In genomic region chr11:120577211-120578023, GRCm38 (mm10) we compare ENCODE assay signal across 9 mouse cellular contexts. TPM values are rescaled to one million over a fixed set of nuclear protein-coding genes. Genes with fewer than 3 reads are reported as not detected.
DNase-seq lines count a peak whose midpoint lies in the region; ATAC-seq and TF ChIP-seq lines count a peak whose summit lies in the region.
"Had no signal": no experiment of that assay in that cellular context is flagged by ENCODE, and none has a peak within 500 bp of the region (broad histone marks: within the 10 kb centered on the region; RNA-seq: fewer than 3 reads in every experiment).

No protein-coding gene starts in this region.

- WGBS in hindbrain, embryonic 11.5 days: 85% methylated on average over 7 of the region's 7 CpGs
- 81% methylated on average over 7 of the region's 7 CpGs for WGBS in hindbrain, embryonic 16.5 days

- H3K4me3 ChIP-seq in hindbrain, embryonic 11.5 days (ENCODE audit: low read depth, low read length): no peak overlapping the region
- no peak overlapping the region for H3K4me3 ChIP-seq in hindbrain, embryonic 16.5 days (ENCODE audit: low read length)
- no peak overlapping the region for H3K4me3 ChIP-seq in E14TG2a.4 (replicated peaks; ENCODE audit: low read length)

- H3K36me3 ChIP-seq in hindbrain, embryonic 11.5 days (ENCODE audit: control insufficient read depth, insufficient read depth, low read length): peaks cover 19% of the 10 kb centered on the region
- peaks cover 26% of the 10 kb centered on the region for H3K36me3 ChIP-seq in hindbrain, embryonic 16.5 days (ENCODE audit: control insufficient read depth, insufficient read depth, low read length)
- peaks cover 48% of the 10 kb centered on the region for H3K36me3 ChIP-seq in E14TG2a.4 (ENCODE audit: insufficient read depth, low read length)

- H3K27ac ChIP-seq in hindbrain, embryonic 11.5 days (ENCODE audit: low read depth, low read length): no peak overlapping the region
- H3K27ac ChIP-seq in hindbrain, embryonic 16.5 days (ENCODE audit: low read depth, low read length): no peak overlapping the region

- H3K27me3 ChIP-seq in hindbrain, embryonic 11.5 days (ENCODE audit: control insufficient read depth, insufficient read depth, low read length): no peaks in the 10 kb centered on the region
- H3K27me3 ChIP-seq in hindbrain, embryonic 16.5 days (replicated peaks; ENCODE audit: control insufficient read depth, insufficient read depth, low read length): no peaks in the 10 kb centered on the region
- H3K27me3 ChIP-seq in E14TG2a.4 (ENCODE audit: insufficient read depth, low read length): no peaks in the 10 kb centered on the region

- H3K9me3 ChIP-seq in hindbrain, embryonic 11.5 days (ENCODE audit: control insufficient read depth, low read length): no peaks in the 10 kb centered on the region
- no peaks in the 10 kb centered on the region for H3K9me3 ChIP-seq in hindbrain, embryonic 16.5 days (ENCODE audit: control insufficient read depth, low read length)
- H3K9me3 ChIP-seq in E14TG2a.4 (ENCODE audit: low read length): no peaks in the 10 kb centered on the region

- peak overlapping the region; percentile 28; the same call in 1 of the 2 replicates for H3K9ac ChIP-seq in hindbrain, embryonic 11.5 days (ENCODE audit: low read depth, low read length)
- H3K9ac ChIP-seq in hindbrain, embryonic 16.5 days (ENCODE audit: low read depth, low read length): no peak overlapping the region

- no peak for ATAC-seq in hindbrain, embryonic 11.5 days (ENCODE audit: low FRiP score)
- ATAC-seq in hindbrain, embryonic 16.5 days: no peak

- DNase-seq in hindbrain, embryonic 11.5 days (ENCODE audit: low spot score): peak; percentile 38
- peak; percentile 63 for DNase-seq in cerebellum, adult 9-10 months
- DNase-seq in kidney, postnatal 10 days: peak; percentile 47
- DNase-seq in thymus, postnatal 14 days: peak; percentile 30
- DNase-seq in frontal cortex, postnatal 25 days (ENCODE audit: low spot score in 2 of 2): no peak
- DNase-seq in right cerebral cortex, adult 18-20 months: no peak

- H3K4me1 ChIP-seq in hindbrain, embryonic 11.5 days (replicated peaks; ENCODE audit: control insufficient read depth, insufficient read depth, low read length): peaks cover 12% of the 10 kb centered on the region
- peaks cover 29% of the 10 kb centered on the region for H3K4me1 ChIP-seq in hindbrain, embryonic 16.5 days (ENCODE audit: control insufficient read depth, insufficient read depth, low read depth, low read length)
- peaks cover 64% of the 10 kb centered on the region for H3K4me1 ChIP-seq in E14TG2a.4 (replicated peaks; ENCODE audit: low read depth, low read length)

- no peak overlapping the region for H3K4me2 ChIP-seq in hindbrain, embryonic 11.5 days (replicated peaks; ENCODE audit: low read depth, low read length)
- H3K4me2 ChIP-seq in hindbrain, embryonic 16.5 days (ENCODE audit: low read length): no peak overlapping the region

- TF ChIP-seq CTCF in E14TG2a.4 (conservative IDR thresholded peaks at IDR 0.05; ENCODE audit: low read length): peak; percentile 48

RNA-seq across cellular contexts. Expression of gene Arhgdia, which starts 4.0 kb away (rescaled TPM):
- 576 and 591 TPM in 2 replicates for polyA plus RNA-seq in hindbrain, embryonic 11.5 days (2014; fragmentation: Nextera tagmentation; extraction: Ambion mirVana)
- 501 and 544 TPM in 2 replicates for polyA plus RNA-seq in hindbrain, embryonic 16.5 days (2015; fragmentation: Nextera tagmentation; extraction: Ambion mirVana)

RNA-seq across cellular contexts. Expression of gene P4hb, which starts 4.4 kb away (rescaled TPM):
- 504 and 527 TPM in 2 replicates for polyA plus RNA-seq in hindbrain, embryonic 11.5 days (2014; fragmentation: Nextera tagmentation; extraction: Ambion mirVana)
- polyA plus RNA-seq in hindbrain, embryonic 16.5 days (2015; fragmentation: Nextera tagmentation; extraction: Ambion mirVana): 252 and 298 TPM in 2 replicates

RNA-seq across cellular contexts. Expression of gene Alyref, which starts 20.7 kb away (rescaled TPM):
- polyA plus RNA-seq in hindbrain, embryonic 11.5 days (2014; fragmentation: Nextera tagmentation; extraction: Ambion mirVana): 686 and 764 TPM in 2 replicates
- 55.8 and 202 TPM in 2 replicates for polyA plus RNA-seq in hindbrain, embryonic 16.5 days (2015; fragmentation: Nextera tagmentation; extraction: Ambion mirVana)

RNA-seq across cellular contexts. Expression of gene Anapc11, which starts 20.8 kb away (rescaled TPM):
- polyA plus RNA-seq in hindbrain, embryonic 11.5 days (2014; fragmentation: Nextera tagmentation; extraction: Ambion mirVana): 195 TPM in 2 replicates
- 194 and 203 TPM in 2 replicates for polyA plus RNA-seq in hindbrain, embryonic 16.5 days (2015; fragmentation: Nextera tagmentation; extraction: Ambion mirVana)

RNA-seq across cellular contexts. Expression of gene Ppp1r27, which starts 26.5 kb away (rescaled TPM):
- not detected in 2 replicates for polyA plus RNA-seq in hindbrain, embryonic 11.5 days (2014; fragmentation: Nextera tagmentation; extraction: Ambion mirVana)
- 0.64 TPM in 1 of 2 replicates, not detected in the other for polyA plus RNA-seq in hindbrain, embryonic 16.5 days (2015; fragmentation: Nextera tagmentation; extraction: Ambion mirVana)
- polyA plus RNA-seq: spleen, adult 2 months had no signal

Comparison
In these comparisons a context has a peak if more than half of its experiments do, and no peak if none do; other contexts are left out.
1. DNase-seq: peak in hindbrain, embryonic 11.5 days (single experiment), cerebellum, adult 9-10 months (single experiment), kidney, postnatal 10 days (single experiment) and thymus, postnatal 14 days (single experiment); none in frontal cortex, postnatal 25 days (0 of 2) and right cerebral cortex, adult 18-20 months (single experiment).